Mouse (Mus musculus) heart, adult 2 months (tissue): ENCODE results near the gene 4930451I11Rik.

Experiments
- CTCF ChIP-seq: fragments of 200-600 bp; IDR thresholded peaks from 2 replicates; pipeline ENCODE4 v1.8.1; 2022; ENCODE audit warnings: antibody characterized with exemption, mild to moderate bottlenecking, moderate library complexity
- EP300 ChIP-seq: fragments of 200-500 bp; IDR thresholded peaks from 2 replicates; pipeline ENCODE4 v1.6.1; 2011; ENCODE audit warnings: low read depth, low read length, control low read depth; ENCODE audit not compliant: insufficient read depth
- POLR2A ChIP-seq: fragments of 200-500 bp; IDR thresholded peaks from 2 replicates; pipeline ENCODE4 v1.6.1; 2011; ENCODE audit warnings: mild to moderate bottlenecking, low read depth, low read length, control low read depth; ENCODE audit not compliant: insufficient read depth

- TF ChIP-seq CTCF (no peak), POLR2A (no peak), EP300 (no peak)
Measured at GRCm38 (mm10) chr7:126823202-126823711, 8.2 kb downstream of the 4930451I11Rik start.
